Mouse (Mus musculus) small intestine, adult 2 months (tissue): ENCODE results near the gene Asic4.

ENCODE experiments used
- CTCF ChIP-seq: fragments of 200-500 bp; IDR thresholded peaks from 2 replicates; pipeline ENCODE4 v1.5.1; 2012; ENCODE audit warnings: low read depth, mild to moderate bottlenecking, control low read depth, inconsistent platforms, low read length, moderate library complexity, mixed read lengths; ENCODE audit not compliant: insufficient replicate concordance, insufficient read length; ENCODE audit errors: extremely low read depth
- POLR2A ChIP-seq: fragments of 200-500 bp; IDR thresholded peaks from 2 replicates; pipeline ENCODE4 v1.6.1; 2012; ENCODE audit warnings: low read depth, mild to moderate bottlenecking, control low read depth, inconsistent platforms, low read length, moderate library complexity

- TF ChIP-seq CTCF (no peak), POLR2A (no peak)
Observed at GRCm38 (mm10) chr1:75422823-75423471, 27.3 kb upstream of the Asic4 start.
